Mouse (Mus musculus) forebrain, embryonic 14.5 days (tissue): ENCODE data around the gene Atp2b4. TPM values are rescaled to one million over a fixed set of nuclear protein-coding genes. Genes with fewer than 3 reads are reported as not detected.
"Not testable (repeated sequence)": the region's sequence is repeated elsewhere in the genome, so short reads cannot be mapped to it uniquely, and the experiment has no call there.

Experiments used
- ATAC-seq: fragments of 200-750 bp; cut with Nextera tagmentation; 2 replicates; pipeline ENCODE4 v1.8.0; 2017; ENCODE audit warnings: mild to moderate bottlenecking, moderate library complexity
- DNase-seq: peaks from one replicate; pipeline ENCODE4 v3.0.0-alpha.2; 2015; ENCODE audit warnings: low spot score
- H3K27ac ChIP-seq: fragments of 300-500 bp; sonication (generic); 2 replicates; pipeline ENCODE4 v1.5.1; 2014; ENCODE audit warnings: low read depth, mild to moderate bottlenecking, control low read depth, low read length, moderate library complexity
- H3K27me3 ChIP-seq: fragments of 300-500 bp; sonication (generic); replicated peaks from 2 replicates; pipeline ENCODE4 v1.6.1; 2014; ENCODE audit warnings: low read length, control low read depth, mixed read lengths; ENCODE audit not compliant: control insufficient read depth, insufficient read depth
- H3K36me3 ChIP-seq: fragments of 300-500 bp; sonication (generic); 2 replicates; pipeline ENCODE4 v1.6.1; 2014; ENCODE audit warnings: low read length, control low read depth; ENCODE audit not compliant: control insufficient read depth, insufficient read depth
- H3K4me1 ChIP-seq: fragments of 300-500 bp; sonication (generic); 2 replicates; pipeline ENCODE4 v1.6.1; 2014; ENCODE audit warnings: antibody characterized with exemption, low read length, control low read depth; ENCODE audit not compliant: control insufficient read depth, insufficient read depth
- H3K4me2 ChIP-seq: fragments of 300-500 bp; sonication (generic); 2 replicates; pipeline ENCODE4 v1.6.1; 2014; ENCODE audit warnings: mild to moderate bottlenecking, control low read depth, low read length
- H3K4me3 ChIP-seq: fragments of 300-500 bp; sonication (generic); 2 replicates; pipeline ENCODE4 v1.5.1; 2014; ENCODE audit warnings: low read depth, low read length, control low read depth
- H3K9ac ChIP-seq: fragments of 300-500 bp; sonication (generic); 2 replicates; pipeline ENCODE4 v1.6.1; 2014; ENCODE audit warnings: mild to moderate bottlenecking, low read length, control low read depth, moderate library complexity
- H3K9me3 ChIP-seq: fragments of 300-500 bp; sonication (generic); replicated peaks from 2 replicates; pipeline ENCODE4 v1.6.1; 2016; ENCODE audit warnings: low read length, control low read depth, mixed read lengths; ENCODE audit not compliant: control insufficient read depth
- WGBS: fragments of 180-500 bp; shearing (Covaris S2); extraction: QIAGEN DNeasy Blood & Tissue Kit; methylation state at CpG from one replicate; pipeline ENCODE4 v1.1.7; 2014; 5-methylcytosine and 5-hydroxymethylcytosine counted together
- polyA plus RNA-seq: library from polyadenylated mRNA; unstranded; fragments of >200 nt; fragmentation: Nextera tagmentation; extraction: Ambion mirVana; gene quantifications from 2 replicates; pipeline ENCODE4 v1.2.1, GENCODE M21; 2014

The Atp2b4 gene
- polyA plus RNA-seq, 1 experiment from 2014 or later, result 10.2 TPM

DNA sequence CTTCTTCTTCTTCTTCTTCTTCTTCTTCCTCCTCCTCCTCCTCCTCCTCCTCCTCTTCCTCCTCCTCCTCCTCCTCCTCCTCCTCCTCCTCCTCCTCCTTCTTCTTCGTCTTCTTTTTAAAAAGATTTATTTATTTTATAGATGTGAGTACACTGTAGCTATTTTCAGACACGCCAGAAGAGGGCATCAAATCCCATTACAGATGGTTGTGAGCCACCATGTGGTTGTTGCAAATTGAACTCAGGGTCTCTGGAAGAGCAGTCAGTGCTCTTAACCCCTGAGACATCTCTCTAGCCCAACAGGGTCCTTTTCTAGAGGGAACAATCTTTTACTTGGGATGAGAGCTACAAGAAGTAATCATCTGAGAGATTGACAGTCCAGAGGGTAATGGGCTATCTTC lies 99.0 kb downstream of the Atp2b4 start:
- DNase-seq, result peak; percentile 19
- not testable (repeated sequence) for H3K9me3 ChIP-seq, H3K27me3 ChIP-seq, H3K4me1 ChIP-seq, H3K4me2 ChIP-seq, H3K4me3 ChIP-seq, H3K36me3 ChIP-seq, H3K27ac ChIP-seq, H3K9ac ChIP-seq, ATAC-seq
- WGBS, result 18% methylated on average over 1 of the region's 2 CpGs

DNA sequence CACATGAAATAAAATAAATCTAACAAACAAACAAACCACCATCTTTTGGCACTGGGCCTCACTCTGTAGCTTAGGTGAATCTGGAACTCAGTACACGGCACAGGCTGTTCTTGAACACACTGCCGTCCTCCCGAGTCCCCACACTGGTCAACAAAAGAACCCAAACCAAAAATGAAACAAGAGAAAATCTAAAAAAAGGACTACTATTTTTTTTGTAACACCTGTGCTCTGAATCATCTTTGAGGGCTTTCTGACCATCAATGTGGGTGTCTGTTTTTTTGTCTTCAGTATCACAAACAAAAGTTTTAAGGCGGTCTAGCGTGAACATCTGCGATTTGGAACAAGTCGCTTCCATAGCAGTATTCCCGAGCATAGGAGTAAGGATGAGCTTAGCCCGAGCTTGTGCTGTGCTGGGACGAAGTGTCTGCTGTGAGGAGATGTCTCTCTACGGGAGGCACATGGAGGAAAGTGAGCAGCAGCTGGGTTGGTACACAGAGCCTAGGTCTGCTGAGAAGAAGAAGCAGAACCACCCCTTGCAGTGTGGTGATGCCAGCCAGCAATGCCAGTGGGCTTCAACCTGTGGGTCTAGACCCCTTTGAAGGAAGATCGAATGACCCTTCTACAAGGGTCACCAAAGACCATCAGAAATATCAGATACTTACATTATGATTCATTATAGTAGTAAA lies 102.8 kb downstream of the Atp2b4 start:
- Histone ChIP-seq H3K4me3 (no peak overlapping the region), H3K27me3 (no peaks in the 10 kb centered on the region), H3K27ac (no peak overlapping the region), H3K9ac (no peak overlapping the region), H3K4me2 (no peak overlapping the region), H3K36me3 (no peaks in the 10 kb centered on the region), H3K4me1 (no peaks in the 10 kb centered on the region), H3K9me3 (no peaks in the 10 kb centered on the region)
- WGBS, result 91% methylated on average over 12 of the region's 12 CpGs
- no peak for ATAC-seq
- DNase-seq, result no peak

DNA sequence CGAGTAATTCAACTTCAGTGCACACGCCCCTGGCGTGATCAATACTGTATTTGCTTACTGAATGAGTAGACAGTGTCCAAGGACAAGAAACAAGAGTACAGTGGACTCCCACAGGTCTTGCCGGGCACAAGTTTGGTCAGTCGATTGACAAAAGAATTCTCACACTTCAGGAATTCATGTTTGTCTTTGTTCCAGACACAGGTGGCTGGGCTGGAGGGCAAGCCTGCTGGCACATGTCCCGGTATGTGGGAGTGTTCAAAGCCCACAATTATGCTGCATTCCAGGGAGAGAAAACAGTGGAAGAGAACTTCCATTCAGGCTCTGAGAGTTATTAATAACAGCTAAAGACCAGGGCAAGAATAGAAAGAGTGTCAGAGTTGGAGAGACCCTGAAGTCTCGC lies 104.9 kb downstream of the Atp2b4 start:
- Histone ChIP-seq H3K4me3 (no peak overlapping the region), H3K36me3 (no peaks in the 10 kb centered on the region), H3K4me2 (no peak overlapping the region), H3K4me1 (no peaks in the 10 kb centered on the region), H3K27me3 (no peaks in the 10 kb centered on the region), H3K27ac (0 out of 2 replicates have a peak overlapping the region, but pooled peaks have one; percentile 5), H3K9ac (no peak overlapping the region), H3K9me3 (no peaks in the 10 kb centered on the region)
- DNase-seq (peak; percentile 60), ATAC-seq (peak; percentile 37; the same call in 1 of the 2 replicates)
- WGBS, result 7% methylated on average over 7 of the region's 7 CpGs

DNA sequence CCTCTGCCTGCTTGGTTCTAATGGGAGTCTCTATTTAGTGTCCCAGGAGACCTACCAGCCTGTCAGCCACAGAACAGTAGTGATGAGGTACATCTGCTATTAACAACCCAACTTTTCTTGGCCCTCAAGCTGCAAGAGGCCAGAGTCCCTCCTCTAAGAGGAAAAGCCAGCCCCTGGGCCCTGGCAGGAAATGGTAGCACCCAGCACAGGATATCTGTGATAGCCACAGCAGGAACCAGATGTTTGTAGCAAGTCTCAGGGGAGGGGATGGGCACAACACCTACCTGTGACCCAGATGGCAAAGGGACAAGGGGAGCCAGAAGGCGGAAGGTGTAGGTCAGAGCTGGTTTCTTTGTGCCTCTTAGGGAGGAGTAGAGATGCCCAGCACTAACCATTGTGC lies 106.0 kb downstream of the Atp2b4 start:
- 100% methylated on average over 1 of the region's 1 CpGs for WGBS
- no peak overlapping the region for H3K27ac ChIP-seq
- no peak for ATAC-seq

DNA sequence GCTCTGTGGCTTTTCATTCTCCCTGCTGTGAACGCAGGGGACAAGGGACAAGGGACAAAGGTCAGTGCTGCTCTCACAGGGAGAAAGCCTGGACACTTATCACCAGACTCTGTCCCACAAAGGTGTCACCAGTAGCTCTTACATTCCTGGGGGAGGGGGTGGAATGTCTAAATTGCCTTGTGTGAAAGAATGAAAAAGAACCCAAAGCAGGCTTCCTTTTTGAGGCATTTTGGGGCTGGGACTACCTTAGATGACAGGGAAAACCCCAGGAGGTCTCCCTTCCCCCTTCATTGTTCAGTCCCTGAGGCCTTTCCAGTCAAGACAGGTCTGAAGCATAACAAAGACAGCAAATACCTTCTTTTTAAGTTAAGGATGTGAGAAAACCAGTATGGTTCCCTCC lies 106.5 kb downstream of the Atp2b4 start:
- H3K9ac ChIP-seq, result no peak overlapping the region
- no peaks in the 10 kb centered on the region for H3K27me3 ChIP-seq
- H3K9me3 ChIP-seq, result no peaks in the 10 kb centered on the region
- no peak overlapping the region for H3K4me3 ChIP-seq
- ATAC-seq (no peak), DNase-seq (no peak)
- no peaks in the 10 kb centered on the region for H3K4me1 ChIP-seq
- H3K27ac ChIP-seq, result no peak overlapping the region
- H3K36me3 ChIP-seq, result no peaks in the 10 kb centered on the region
- H3K4me2 ChIP-seq, result no peak overlapping the region
- 7% methylated on average over 1 of the region's 1 CpGs for WGBS

More for the DNA sequence above, 106.0 kb downstream of the Atp2b4 start:
- no peak overlapping the region for H3K4me3 ChIP-seq
- no peaks in the 10 kb centered on the region for H3K9me3 ChIP-seq
- H3K27me3 ChIP-seq, result no peaks in the 10 kb centered on the region
- no peak overlapping the region for H3K9ac ChIP-seq
- H3K36me3 ChIP-seq, result no peaks in the 10 kb centered on the region
- no peak for DNase-seq
- no peaks in the 10 kb centered on the region for H3K4me1 ChIP-seq
- no peak overlapping the region for H3K4me2 ChIP-seq

DNA sequence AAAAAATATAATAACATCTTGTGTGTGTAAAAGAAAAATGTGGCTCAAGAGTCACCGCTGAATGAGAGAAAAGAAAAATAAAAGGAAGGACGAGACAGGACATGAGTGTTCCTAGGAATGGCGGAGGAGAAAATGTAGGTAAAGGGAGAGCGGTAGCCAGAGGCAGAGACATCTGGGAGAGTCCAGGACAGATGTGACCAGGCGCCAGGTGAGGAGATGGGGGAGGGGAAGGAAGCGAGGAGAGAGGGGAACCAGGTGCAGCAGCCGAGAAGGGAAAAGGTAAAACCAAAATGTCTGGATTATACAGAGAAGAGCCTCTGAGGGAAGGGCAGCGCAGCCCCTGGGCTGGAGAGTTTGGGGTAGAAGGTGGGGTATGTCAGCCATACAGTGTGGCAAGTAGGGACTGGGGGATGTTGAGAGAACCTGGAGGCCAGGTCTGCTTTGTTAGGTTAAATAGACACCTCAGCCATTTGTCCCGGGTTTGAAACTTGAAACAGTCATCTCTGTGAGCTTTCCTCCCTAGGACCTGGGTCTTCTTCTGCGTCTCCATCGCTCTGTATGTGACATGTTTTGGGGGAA lies 107.2 kb downstream of the Atp2b4 start:
- Histone ChIP-seq H3K9ac (no peak overlapping the region), H3K27me3 (no peaks in the 10 kb centered on the region), H3K27ac (no peak overlapping the region), H3K9me3 (no peaks in the 10 kb centered on the region), H3K4me3 (no peak overlapping the region), H3K36me3 (no peaks in the 10 kb centered on the region), H3K4me2 (no peak overlapping the region), H3K4me1 (no peaks in the 10 kb centered on the region)
- DNase-seq, result no peak
- ATAC-seq, result no peak
- 64% methylated on average over 11 of the region's 11 CpGs for WGBS

DNA sequence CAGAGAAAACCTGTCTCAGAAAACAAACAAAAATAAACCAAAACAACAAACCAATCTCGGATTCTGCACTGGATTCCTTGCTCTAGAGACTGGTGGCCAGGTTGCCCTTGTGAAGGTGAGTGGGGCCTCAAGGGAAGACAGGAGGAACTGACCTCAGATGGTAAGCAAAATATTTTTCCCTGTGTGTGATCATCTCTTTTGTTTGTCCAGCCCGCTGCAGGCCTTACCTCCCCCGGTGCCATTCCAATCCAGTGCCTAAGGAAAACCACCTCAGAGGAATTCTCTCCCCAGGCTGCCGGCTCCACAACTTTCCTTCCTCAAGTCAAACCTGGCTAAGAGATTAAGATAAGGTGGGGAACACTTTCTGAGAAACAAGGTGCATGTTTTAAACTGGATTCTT lies 108.6 kb downstream of the Atp2b4 start:
- H3K36me3 ChIP-seq, result no peaks in the 10 kb centered on the region
- DNase-seq (no peak), ATAC-seq (no peak)
- H3K4me3 ChIP-seq, result no peak overlapping the region
- H3K4me1 ChIP-seq, result no peaks in the 10 kb centered on the region
- no peaks in the 10 kb centered on the region for H3K27me3 ChIP-seq
- H3K9ac ChIP-seq, result no peak overlapping the region
- H3K9me3 ChIP-seq, result no peaks in the 10 kb centered on the region
- H3K27ac ChIP-seq, result no peak overlapping the region
- no peak overlapping the region for H3K4me2 ChIP-seq
- 41% methylated on average over 4 of the region's 4 CpGs for WGBS

DNA sequence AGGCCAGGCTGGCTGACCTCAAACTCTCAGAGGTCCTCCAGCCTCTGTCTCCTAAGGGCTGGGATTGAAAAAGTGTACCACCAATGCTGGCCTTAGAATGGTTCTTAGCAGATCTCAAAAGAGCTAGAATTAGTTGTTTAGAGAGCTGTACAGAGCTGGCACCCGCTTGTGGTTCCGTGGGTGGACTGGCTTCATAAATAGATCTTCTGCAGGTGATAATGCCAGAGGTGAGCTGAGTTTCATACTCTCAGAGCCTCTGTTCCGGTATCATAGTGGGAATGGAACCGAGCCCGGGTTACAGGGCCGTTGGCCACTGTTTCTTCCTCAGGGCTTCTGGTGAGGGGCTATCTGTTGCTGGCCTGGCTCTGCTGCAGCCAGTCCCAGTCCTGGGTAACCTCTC lies 109.8 kb downstream of the Atp2b4 start:
- no peak overlapping the region for H3K9ac ChIP-seq
- ATAC-seq, result no peak
- WGBS, result 95% methylated on average over 6 of the region's 6 CpGs

DNA sequence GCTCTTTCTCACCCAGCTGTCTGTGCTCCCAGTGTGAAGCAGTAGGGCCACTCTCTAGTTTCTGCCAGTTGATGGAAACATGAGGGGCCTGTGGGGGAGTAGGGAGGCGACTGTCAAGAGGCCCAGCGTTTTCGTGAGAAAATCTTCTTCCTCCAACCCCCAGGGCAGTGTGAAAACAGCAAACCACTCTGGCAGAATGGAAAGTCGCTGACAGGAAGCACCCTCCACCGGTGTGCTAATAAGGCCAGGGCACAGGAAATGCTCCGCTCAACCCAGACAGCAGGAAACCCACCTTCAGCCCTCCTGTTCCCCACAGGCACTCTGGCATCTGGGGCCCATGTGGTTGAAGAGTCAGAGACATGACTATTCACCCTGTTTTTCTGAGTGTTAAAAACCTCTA lies 110.9 kb downstream of the Atp2b4 start, which contains the start of gene Lax1:
Gene Lax1, minus strand, starts transcription at position 212 of the 400 bp plus-strand sequence.
- no peaks in the 10 kb centered on the region for H3K27me3 ChIP-seq
- H3K27ac ChIP-seq, result no peak within 1 kb of the TSS

More for the DNA sequence above, 109.8 kb downstream of the Atp2b4 start:
- Histone ChIP-seq H3K4me2 (no peak overlapping the region), H3K9me3 (no peaks in the 10 kb centered on the region), H3K36me3 (no peaks in the 10 kb centered on the region), H3K4me3 (no peak overlapping the region), H3K27me3 (no peaks in the 10 kb centered on the region), H3K27ac (no peak overlapping the region), H3K4me1 (no peaks in the 10 kb centered on the region)
- no peak for DNase-seq

More for the DNA sequence above, 110.9 kb downstream of the Atp2b4 start, which contains the start of gene Lax1:
- H3K4me3 ChIP-seq, result no peak within 1 kb of the TSS
- DNase-seq, result no peak
- H3K4me1 ChIP-seq, result no peaks in the 10 kb centered on the region
- H3K36me3 ChIP-seq, result no peaks in the 10 kb centered on the region
- H3K9me3 ChIP-seq, result no peaks in the 10 kb centered on the region
- 69% methylated on average over 6 of the region's 6 CpGs for WGBS
- no peak within 1 kb of the TSS for H3K9ac ChIP-seq
- no peak within 1 kb of the TSS for H3K4me2 ChIP-seq
- no peak for ATAC-seq
